Mouse (Mus musculus) limb, embryonic 15.5 days (tissue): ENCODE data around the gene Btn1a1. TPM values are rescaled to one million over a fixed set of nuclear protein-coding genes. Genes with fewer than 3 reads are reported as not detected.

Source experiments
- ATAC-seq: fragments of 200-750 bp; cut with Nextera tagmentation; 2 replicates; pipeline ENCODE4 v1.8.0; 2017; ENCODE audit warnings: low read depth, moderate TSS enrichment; ENCODE audit not compliant: insufficient number of reproducible peaks, low FRiP score, low TSS enrichment
- H3K27ac ChIP-seq: fragments of 300-500 bp; sonication (generic); 2 replicates; pipeline ENCODE4 v1.5.1; 2015; ENCODE audit warnings: moderate library complexity, mild to moderate bottlenecking, inconsistent platforms
- H3K27me3 ChIP-seq: fragments of 300-500 bp; sonication (generic); 2 replicates; pipeline ENCODE4 v1.6.1; 2015; ENCODE audit warnings: inconsistent platforms
- H3K36me3 ChIP-seq: fragments of 300-500 bp; sonication (generic); 2 replicates; pipeline ENCODE4 v1.6.1; 2015; ENCODE audit warnings: inconsistent platforms
- H3K4me1 ChIP-seq: fragments of 300-500 bp; sonication (generic); 2 replicates; pipeline ENCODE4 v1.6.1; 2015; ENCODE audit warnings: inconsistent platforms
- H3K4me2 ChIP-seq: fragments of 300-500 bp; sonication (generic); 2 replicates; pipeline ENCODE4 v1.6.1; 2015; ENCODE audit warnings: mild to moderate bottlenecking, inconsistent platforms
- H3K4me3 ChIP-seq: fragments of 300-500 bp; sonication (generic); 2 replicates; pipeline ENCODE4 v1.5.1; 2015; ENCODE audit warnings: mild to moderate bottlenecking, inconsistent platforms
- H3K9ac ChIP-seq: fragments of 300-500 bp; sonication (generic); 2 replicates; pipeline ENCODE4 v1.6.1; 2015; ENCODE audit warnings: inconsistent platforms
- H3K9me3 ChIP-seq: fragments of 300-500 bp; sonication (generic); 2 replicates; pipeline ENCODE4 v1.6.1; 2016; ENCODE audit warnings: inconsistent platforms
- WGBS: fragments of 180-500 bp; shearing (Covaris S2); methylation state at CpG from one replicate; pipeline ENCODE4 v1.1.7; 2015; 5-methylcytosine and 5-hydroxymethylcytosine counted together
- polyA plus RNA-seq: library from polyadenylated mRNA; unstranded; fragments of >200 nt; fragmentation: Nextera tagmentation; extraction: Ambion mirVana; gene quantifications from 2 replicates; pipeline ENCODE4 v1.2.1, GENCODE M21; 2015

Btn1a1 gene
- polyA plus RNA-seq, 1 experiment from 2014 or later = 0.18 TPM

GRCm38 (mm10) chr13:23449235-23450095, 16.2 kb downstream of the Btn1a1 start:
- H3K9me3 ChIP-seq = no peaks in the 10 kb centered on the region
- no peaks in the 10 kb centered on the region for H3K27me3 ChIP-seq
- H3K4me3 ChIP-seq = peak overlapping the region; percentile 54
- H3K9ac ChIP-seq = peak overlapping the region; percentile 11
- WGBS = under 1% methylated on average over 24 of the region's 24 CpGs
- peak overlapping the region; percentile 71 for H3K27ac ChIP-seq
- H3K4me2 ChIP-seq = peak overlapping the region; percentile 61
- ATAC-seq = no peak
- peaks cover 3% of the 10 kb centered on the region for H3K4me1 ChIP-seq
- no peaks in the 10 kb centered on the region for H3K36me3 ChIP-seq

- Histone ChIP-seq H3K4me2 (peak overlapping the region; percentile 61), H3K9me3 (no peaks in the 10 kb centered on the region), H3K27ac (peak overlapping the region; percentile 71), H3K4me1 (peaks cover 6% of the 10 kb centered on the region), H3K27me3 (no peaks in the 10 kb centered on the region), H3K9ac (no peak overlapping the region), H3K4me3 (peak overlapping the region; percentile 54), H3K36me3 (no peaks in the 10 kb centered on the region)
- WGBS = 52% methylated on average over 3 of the region's 3 CpGs
- ATAC-seq = no peak
Observed at GRCm38 (mm10) chr13:23448758-23449157, 16.9 kb downstream of the Btn1a1 start.

GRCm38 (mm10) chr13:23446498-23446952, 19.2 kb downstream of the Btn1a1 start:
- H3K9me3 ChIP-seq = no peaks in the 10 kb centered on the region
- peak overlapping the region; percentile 26; the same call in 1 of the 2 replicates for H3K9ac ChIP-seq
- ATAC-seq = no peak
- peak overlapping the region; percentile 63 for H3K4me2 ChIP-seq
- under 1% methylated on average over 16 of the region's 16 CpGs for WGBS
- H3K4me3 ChIP-seq = peak overlapping the region; percentile 59
- H3K27ac ChIP-seq = peak overlapping the region; percentile 99
- H3K4me1 ChIP-seq = peaks cover 6% of the 10 kb centered on the region
- H3K27me3 ChIP-seq = no peaks in the 10 kb centered on the region
- H3K36me3 ChIP-seq = no peaks in the 10 kb centered on the region

GRCm38 (mm10) chr13:23445561-23446320, 20.0 kb downstream of the Btn1a1 start:
- peak overlapping the region; percentile 63 for H3K4me2 ChIP-seq
- H3K4me3 ChIP-seq = peak overlapping the region; percentile 59
- peak overlapping the region; percentile 72 for H3K9ac ChIP-seq
- peak; percentile 92 for ATAC-seq
- H3K27ac ChIP-seq = peak overlapping the region; percentile 99
- peaks cover 6% of the 10 kb centered on the region for H3K4me1 ChIP-seq
- H3K36me3 ChIP-seq = no peaks in the 10 kb centered on the region
- H3K27me3 ChIP-seq = no peaks in the 10 kb centered on the region
- no peaks in the 10 kb centered on the region for H3K9me3 ChIP-seq
- under 1% methylated on average over 55 of the region's 55 CpGs for WGBS

GRCm38 (mm10) chr13:23445156-23445555, 20.5 kb downstream of the Btn1a1 start:
- WGBS = 3% methylated on average over 10 of the region's 10 CpGs
- no peaks in the 10 kb centered on the region for H3K36me3 ChIP-seq
- H3K4me1 ChIP-seq = peaks cover 6% of the 10 kb centered on the region
- peak overlapping the region; percentile 63 for H3K4me2 ChIP-seq
- peak overlapping the region; percentile 59 for H3K4me3 ChIP-seq
- H3K27me3 ChIP-seq = no peaks in the 10 kb centered on the region
- ATAC-seq = no peak
- H3K27ac ChIP-seq = peak overlapping the region; percentile 99
- no peaks in the 10 kb centered on the region for H3K9me3 ChIP-seq
- peak overlapping the region; percentile 72 for H3K9ac ChIP-seq

GRCm38 (mm10) chr13:23444451-23444850, 21.2 kb downstream of the Btn1a1 start:
- Histone ChIP-seq H3K9ac (no peak overlapping the region), H3K4me1 (peaks cover 6% of the 10 kb centered on the region), H3K4me3 (peak overlapping the region; percentile 59), H3K27me3 (no peaks in the 10 kb centered on the region), H3K36me3 (no peaks in the 10 kb centered on the region), H3K27ac (peak overlapping the region; percentile 33; the same call in 1 of the 2 replicates), H3K9me3 (no peaks in the 10 kb centered on the region), H3K4me2 (peak overlapping the region; percentile 63)
- WGBS = 60% methylated on average over 5 of the region's 5 CpGs
- ATAC-seq = no peak

- no peak overlapping the region for H3K27ac ChIP-seq
- no peak overlapping the region for H3K9ac ChIP-seq
- H3K27me3 ChIP-seq = no peaks in the 10 kb centered on the region
- ATAC-seq = no peak
- no peak overlapping the region for H3K4me3 ChIP-seq
- no peaks in the 10 kb centered on the region for H3K9me3 ChIP-seq
- H3K36me3 ChIP-seq = no peaks in the 10 kb centered on the region
- peaks cover 9% of the 10 kb centered on the region for H3K4me1 ChIP-seq
- 69% methylated on average over 10 of the region's 10 CpGs for WGBS
- H3K4me2 ChIP-seq = no peak overlapping the region
Observed at GRCm38 (mm10) chr13:23439901-23440300, 25.8 kb downstream of the Btn1a1 start.

- Histone ChIP-seq H3K27ac (0 out of 2 replicates have a peak overlapping the region, but pooled peaks have one; percentile 59), H3K27me3 (no peaks in the 10 kb centered on the region), H3K4me1 (peaks cover 3% of the 10 kb centered on the region; the same call in 1 of the 2 replicates), H3K4me3 (peak overlapping the region; percentile 51), H3K9me3 (no peaks in the 10 kb centered on the region), H3K9ac (no peak overlapping the region), H3K4me2 (peak overlapping the region; percentile 54), H3K36me3 (no peaks in the 10 kb centered on the region)
- WGBS = 0% methylated on average over 7 of the region's 7 CpGs
- no peak for ATAC-seq
Observed at GRCm38 (mm10) chr13:23438521-23438920, 27.2 kb downstream of the Btn1a1 start.

- peak overlapping the region; percentile 86 for H3K27ac ChIP-seq
- H3K9me3 ChIP-seq = no peaks in the 10 kb centered on the region
- no peaks in the 10 kb centered on the region for H3K27me3 ChIP-seq
- peaks cover 3% of the 10 kb centered on the region; the same call in 1 of the 2 replicates for H3K4me1 ChIP-seq
- peak; percentile 83 for ATAC-seq
- peak overlapping the region; percentile 38; the same call in 1 of the 2 replicates for H3K9ac ChIP-seq
- H3K36me3 ChIP-seq = no peaks in the 10 kb centered on the region
- H3K4me3 ChIP-seq = peak overlapping the region; percentile 51
- peak overlapping the region; percentile 54 for H3K4me2 ChIP-seq
- 0% methylated on average over 17 of the region's 17 CpGs for WGBS
Observed at GRCm38 (mm10) chr13:23437908-23438307, 27.8 kb downstream of the Btn1a1 start.

GRCm38 (mm10) chr13:23436861-23437822, 28.6 kb downstream of the Btn1a1 start:
- no peaks in the 10 kb centered on the region for H3K36me3 ChIP-seq
- no peak for ATAC-seq
- H3K9ac ChIP-seq = peak overlapping the region; percentile 38
- peaks cover 3% of the 10 kb centered on the region; the same call in 1 of the 2 replicates for H3K4me1 ChIP-seq
- H3K4me3 ChIP-seq = peak overlapping the region; percentile 51
- under 1% methylated on average over 32 of the region's 32 CpGs for WGBS
- no peaks in the 10 kb centered on the region for H3K27me3 ChIP-seq
- no peaks in the 10 kb centered on the region for H3K9me3 ChIP-seq
- H3K27ac ChIP-seq = peak overlapping the region; percentile 86
- peak overlapping the region; percentile 54 for H3K4me2 ChIP-seq

GRCm38 (mm10) chr13:23436231-23436661, 29.5 kb downstream of the Btn1a1 start:
- Histone ChIP-seq H3K4me3 (peak overlapping the region; percentile 45), H3K9me3 (no peaks in the 10 kb centered on the region), H3K9ac (no peak overlapping the region), H3K27ac (no peak overlapping the region), H3K27me3 (no peaks in the 10 kb centered on the region), H3K36me3 (no peaks in the 10 kb centered on the region), H3K4me2 (peak overlapping the region; percentile 62), H3K4me1 (peaks cover 3% of the 10 kb centered on the region; the same call in 1 of the 2 replicates)
- ATAC-seq = no peak
- WGBS = 1% methylated on average over 11 of the region's 11 CpGs
